In genomic region chr4:86294828-86295251, GRCm38 (mm10) we compare ENCODE assay signal across 12 mouse cellular contexts.
DNase-seq lines count a peak whose midpoint lies in the region; ATAC-seq and TF ChIP-seq lines count a peak whose summit lies in the region.
"Had no signal": no experiment of that assay in that cellular context is flagged by ENCODE, and none has a peak within 500 bp of the region (broad histone marks: within the 10 kb centered on the region; RNA-seq: fewer than 3 reads in every experiment).

No protein-coding gene starts in this region.

- H3K9me3 ChIP-seq in hindbrain, embryonic 11.5 days (ENCODE audit: control insufficient read depth, low read length), result no peaks in the 10 kb centered on the region
- H3K9me3 ChIP-seq in hindbrain, embryonic 14.5 days (ENCODE audit: control insufficient read depth, low read length), result no peaks in the 10 kb centered on the region
- H3K9me3 ChIP-seq in stomach, embryonic 14.5 days (ENCODE audit: control insufficient read depth, low read depth, low read length), result no peaks in the 10 kb centered on the region
- no peaks in the 10 kb centered on the region for H3K9me3 ChIP-seq in stomach, postnatal 0 days (ENCODE audit: control insufficient read depth, low read length)

- H3K36me3 ChIP-seq in hindbrain, embryonic 11.5 days (ENCODE audit: control insufficient read depth, insufficient read depth, low read length), result no peaks in the 10 kb centered on the region
- H3K36me3 ChIP-seq in hindbrain, embryonic 14.5 days (replicated peaks; ENCODE audit: control insufficient read depth, insufficient read depth), result no peaks in the 10 kb centered on the region
- no peaks in the 10 kb centered on the region for H3K36me3 ChIP-seq in stomach, embryonic 14.5 days (ENCODE audit: control insufficient read depth, insufficient read depth, low read length)
- no peaks in the 10 kb centered on the region for H3K36me3 ChIP-seq in stomach, postnatal 0 days (ENCODE audit: control insufficient read depth, insufficient read depth, low read length)

- TF ChIP-seq CTCF in stomach, postnatal 0 days (IDR thresholded peaks at IDR 0.05; ENCODE audit: low read depth), result no peak
- TF ChIP-seq CTCF in embryonic fibroblast, embryonic 13.5 days (IDR thresholded peaks at IDR 0.05; ENCODE audit: borderline replicate concordance, insufficient read depth, low read length), result no peak

- DNase-seq in hindbrain, embryonic 11.5 days (ENCODE audit: low spot score), result peak; percentile 10
- DNase-seq in hindbrain, embryonic 14.5 days (ENCODE audit: low spot score), result no peak
- DNase-seq in stomach, postnatal 0 days (ENCODE audit: low spot score), result no peak
- peak; percentile 16 for DNase-seq in yolk sac, embryonic 10.5 days (ENCODE audit: low spot score)
- DNase-seq in left cerebral cortex, adult 9 months (ENCODE audit: low spot score in 2 of 2), result no peak
- no peak for DNase-seq in spleen, adult 18-20 months
- DNase-seq: gastrocnemius, postnatal 10 days; lung, adult 2 months; thymus, postnatal 4 days had no signal

- H3K4me1 ChIP-seq in hindbrain, embryonic 11.5 days (replicated peaks; ENCODE audit: control insufficient read depth, insufficient read depth, low read length), result no peaks in the 10 kb centered on the region
- H3K4me1 ChIP-seq in hindbrain, embryonic 14.5 days (replicated peaks; ENCODE audit: control insufficient read depth, insufficient read depth, low read length), result no peaks in the 10 kb centered on the region
- peaks cover 15% of the 10 kb centered on the region for H3K4me1 ChIP-seq in stomach, embryonic 14.5 days (ENCODE audit: control insufficient read depth, insufficient read depth, low read length)
- H3K4me1 ChIP-seq in stomach, postnatal 0 days (replicated peaks; ENCODE audit: control insufficient read depth, insufficient read depth), result no peaks in the 10 kb centered on the region
- peaks cover 17% of the 10 kb centered on the region for H3K4me1 ChIP-seq in embryonic fibroblast, embryonic 13.5 days (ENCODE audit: control insufficient read depth, insufficient read depth, low read length)

- TF ChIP-seq POLR2A in embryonic fibroblast, embryonic 13.5 days (IDR thresholded peaks at IDR 0.05; ENCODE audit: low read depth, low read length), result no peak

- H3K9ac ChIP-seq in hindbrain, embryonic 11.5 days (ENCODE audit: low read depth, low read length), result no peak overlapping the region
- no peak overlapping the region for H3K9ac ChIP-seq in hindbrain, embryonic 14.5 days
- no peak overlapping the region for H3K9ac ChIP-seq in stomach, embryonic 14.5 days (replicated peaks; ENCODE audit: low read depth, low read length)
- no peak overlapping the region for H3K9ac ChIP-seq in stomach, postnatal 0 days (ENCODE audit: low read length)

- 58% methylated on average over 2 of the region's 2 CpGs for WGBS in hindbrain, embryonic 11.5 days
- WGBS in hindbrain, embryonic 14.5 days, result 65% methylated on average over 2 of the region's 2 CpGs
- 21% methylated on average over 2 of the region's 2 CpGs for WGBS in stomach, embryonic 14.5 days
- WGBS in stomach, postnatal 0 days, result 43% methylated on average over 2 of the region's 2 CpGs

- TF ChIP-seq EP300 in stomach, postnatal 0 days (optimal IDR thresholded peaks at IDR 0.05), result no peak

- no peak overlapping the region for H3K27ac ChIP-seq in hindbrain, embryonic 11.5 days (ENCODE audit: low read depth, low read length)
- H3K27ac ChIP-seq in hindbrain, embryonic 14.5 days, result no peak overlapping the region
- peak overlapping the region; percentile 75; the same call in 1 of the 2 replicates for H3K27ac ChIP-seq in stomach, embryonic 14.5 days (ENCODE audit: low read length)
- no peak overlapping the region for H3K27ac ChIP-seq in stomach, postnatal 0 days (replicated peaks)
- peak overlapping the region; percentile 100 for H3K27ac ChIP-seq in embryonic fibroblast, embryonic 13.5 days (ENCODE audit: insufficient read depth, low read length)

- no peak for ATAC-seq in hindbrain, embryonic 11.5 days (ENCODE audit: low FRiP score)
- ATAC-seq in hindbrain, embryonic 14.5 days (ENCODE audit: low FRiP score), result no peak
- peak; percentile 61; the same call in 1 of the 2 replicates for ATAC-seq in stomach, embryonic 14.5 days (ENCODE audit: insufficient number of reproducible peaks, insufficient read depth, low FRiP score, low read depth)
- no peak; the same call in 1 of the 2 replicates for ATAC-seq in stomach, postnatal 0 days (ENCODE audit: low FRiP score, low TSS enrichment)
- ATAC-seq: inflammation-experienced regulatory T-cells, adult 6 months had no signal

- no peak overlapping the region for H3K4me3 ChIP-seq in hindbrain, embryonic 11.5 days (ENCODE audit: low read depth, low read length)
- H3K4me3 ChIP-seq in hindbrain, embryonic 14.5 days (replicated peaks; ENCODE audit: low read length), result no peak overlapping the region
- H3K4me3 ChIP-seq in stomach, embryonic 14.5 days (ENCODE audit: low read depth, low read length), result no peak overlapping the region
- H3K4me3 ChIP-seq in stomach, postnatal 0 days (ENCODE audit: low read depth, low read length), result no peak overlapping the region
- no peak overlapping the region for H3K4me3 ChIP-seq in embryonic fibroblast, embryonic 13.5 days (ENCODE audit: insufficient read depth, low read length)

- no peak overlapping the region for H3K4me2 ChIP-seq in hindbrain, embryonic 11.5 days (replicated peaks; ENCODE audit: low read depth, low read length)
- no peak overlapping the region for H3K4me2 ChIP-seq in hindbrain, embryonic 14.5 days (replicated peaks)
- no peak overlapping the region for H3K4me2 ChIP-seq in stomach, embryonic 14.5 days (replicated peaks; ENCODE audit: low read depth, low read length)
- H3K4me2 ChIP-seq in stomach, postnatal 0 days (replicated peaks; ENCODE audit: low read depth), result no peak overlapping the region

- no peaks in the 10 kb centered on the region for H3K27me3 ChIP-seq in hindbrain, embryonic 11.5 days (ENCODE audit: control insufficient read depth, insufficient read depth, low read length)
- no peaks in the 10 kb centered on the region for H3K27me3 ChIP-seq in hindbrain, embryonic 14.5 days (ENCODE audit: control insufficient read depth, insufficient read depth, low read length)
- no peaks in the 10 kb centered on the region for H3K27me3 ChIP-seq in stomach, embryonic 14.5 days (ENCODE audit: control insufficient read depth, insufficient read depth, low read length)
- H3K27me3 ChIP-seq in stomach, postnatal 0 days (ENCODE audit: control insufficient read depth, insufficient read depth, low read length), result no peaks in the 10 kb centered on the region

Comparison
In these comparisons a context has a peak if more than half of its experiments do, and no peak if none do; other contexts are left out.
1. DNase-seq: peak in hindbrain, embryonic 11.5 days (single experiment) and yolk sac, embryonic 10.5 days (single experiment); none in hindbrain, embryonic 14.5 days (single experiment), stomach, postnatal 0 days (single experiment), left cerebral cortex, adult 9 months (0 of 2) and spleen, adult 18-20 months (0 of 2).
2. H3K27ac ChIP-seq: peak in stomach, embryonic 14.5 days (single experiment) and embryonic fibroblast, embryonic 13.5 days (single experiment); none in hindbrain, embryonic 11.5 days (single experiment), hindbrain, embryonic 14.5 days (single experiment) and stomach, postnatal 0 days (single experiment).